Mouse (Mus musculus): ENCODE data around the gene Slfn14.

DNA sequence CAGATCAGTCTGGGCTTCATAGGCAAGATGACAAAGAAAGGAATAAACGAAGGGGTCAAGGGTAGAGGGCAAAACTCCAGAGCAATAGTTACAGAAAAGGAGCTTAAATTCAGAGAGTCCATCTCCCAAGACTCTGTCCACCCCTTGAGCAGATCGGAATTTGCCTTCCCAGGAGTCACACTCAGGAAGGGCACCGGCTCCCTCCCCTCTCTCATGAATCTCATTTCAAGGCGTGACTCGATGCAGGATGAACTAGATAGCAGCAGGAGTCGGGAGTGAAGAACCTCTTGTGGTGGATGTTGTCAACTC, 15.7 kb downstream of the Slfn14 start:
- TF ChIP-seq CTCF (IDR thresholded peaks at IDR 0.05; ENCODE audit: control insufficient read depth, insufficient read depth, insufficient replicate concordance, low read depth, low read length) (no peak), POLR2A (IDR thresholded peaks at IDR 0.05; ENCODE audit: control insufficient read depth, low read depth, low read length) (no peak)

Measured in testis, adult 2 months (tissue).